Mouse (Mus musculus): ENCODE data around the gene Wee1. TPM values are rescaled to one million over a fixed set of nuclear protein-coding genes. Genes with fewer than 3 reads are reported as not detected.
"Not testable (repeated sequence)": the region's sequence is repeated elsewhere in the genome, so short reads cannot be mapped to it uniquely, and the experiment has no call there.

Gene Wee1
- total RNA-seq, 2 experiments from 2014 or later: 15.8 to 19.5 TPM

DNA sequence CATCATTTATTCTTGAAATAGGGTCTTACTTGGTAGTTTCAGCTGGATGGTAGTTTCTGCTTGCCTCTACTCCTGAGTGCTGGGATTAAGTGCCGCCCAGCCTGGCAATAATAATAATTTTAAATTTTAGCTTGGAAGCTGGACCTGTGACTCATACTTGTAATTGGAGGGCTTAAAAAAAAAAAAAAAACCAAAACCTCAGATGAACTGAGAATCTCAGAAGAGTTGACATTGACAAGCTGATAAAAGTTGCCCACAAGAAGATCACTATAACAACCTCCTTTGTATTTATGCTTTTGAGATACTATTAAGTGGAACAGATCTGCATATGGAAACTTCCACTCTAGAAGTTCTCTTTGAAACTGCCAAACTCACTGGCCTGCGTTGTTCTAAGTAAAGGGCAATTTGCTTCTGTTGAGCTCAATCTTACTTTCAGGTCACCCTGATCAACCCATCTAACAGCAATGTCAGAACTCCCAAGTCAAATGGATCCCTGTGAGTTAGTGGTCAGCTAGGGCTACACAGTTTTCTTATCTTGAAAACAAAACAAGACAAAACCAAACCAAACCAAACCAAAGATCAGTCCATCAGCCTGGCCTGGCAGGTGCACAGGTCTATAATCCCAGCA, 1.6 kb upstream of the Wee1 start:
- intact Hi-C loops (cut with DNase I): no loop called here
- DNase-seq (ENCODE audit: low spot score in 2 of 2): no peak

DNA sequence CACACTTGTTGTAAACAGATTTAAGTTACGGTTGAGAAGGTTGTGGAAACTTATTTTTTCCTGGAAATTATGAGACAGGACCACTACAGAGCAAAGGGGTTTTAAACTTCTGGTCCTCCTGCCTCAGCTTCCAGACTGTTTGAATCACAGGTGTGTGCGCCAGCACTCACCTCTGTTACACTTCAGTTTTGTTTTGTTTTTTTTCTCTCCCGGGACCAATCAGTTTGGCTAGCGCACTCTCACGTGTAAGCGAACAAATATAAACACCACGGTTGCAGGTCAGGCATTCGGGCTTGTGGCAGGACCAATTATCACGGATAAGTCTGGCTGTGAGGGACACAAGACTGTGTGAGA, 707 bp upstream of the Wee1 start:
- intact Hi-C loops (cut with DNase I): no loop called here
- no peak for DNase-seq (ENCODE audit: low spot score in 2 of 2)

DNA sequence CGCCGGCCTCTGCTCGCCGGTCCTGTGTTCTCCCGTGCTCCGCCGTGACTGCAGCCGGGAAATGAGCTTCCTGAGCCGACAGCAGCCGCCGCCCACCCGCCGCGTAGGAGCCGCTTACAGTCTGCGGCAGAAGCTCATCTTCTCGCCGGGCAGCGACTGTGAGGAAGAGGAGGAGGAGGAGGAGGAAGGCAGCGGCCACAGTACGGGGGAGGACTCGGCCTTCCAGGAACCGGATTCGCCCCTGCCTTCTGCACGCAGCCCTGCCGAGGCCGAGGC, 381 bp downstream of the Wee1 start:
- peak; percentile 56 to 62 for DNase-seq (ENCODE audit: low spot score in 2 of 2)
- intact Hi-C loops (cut with DNase I): no loop called here

DNA sequence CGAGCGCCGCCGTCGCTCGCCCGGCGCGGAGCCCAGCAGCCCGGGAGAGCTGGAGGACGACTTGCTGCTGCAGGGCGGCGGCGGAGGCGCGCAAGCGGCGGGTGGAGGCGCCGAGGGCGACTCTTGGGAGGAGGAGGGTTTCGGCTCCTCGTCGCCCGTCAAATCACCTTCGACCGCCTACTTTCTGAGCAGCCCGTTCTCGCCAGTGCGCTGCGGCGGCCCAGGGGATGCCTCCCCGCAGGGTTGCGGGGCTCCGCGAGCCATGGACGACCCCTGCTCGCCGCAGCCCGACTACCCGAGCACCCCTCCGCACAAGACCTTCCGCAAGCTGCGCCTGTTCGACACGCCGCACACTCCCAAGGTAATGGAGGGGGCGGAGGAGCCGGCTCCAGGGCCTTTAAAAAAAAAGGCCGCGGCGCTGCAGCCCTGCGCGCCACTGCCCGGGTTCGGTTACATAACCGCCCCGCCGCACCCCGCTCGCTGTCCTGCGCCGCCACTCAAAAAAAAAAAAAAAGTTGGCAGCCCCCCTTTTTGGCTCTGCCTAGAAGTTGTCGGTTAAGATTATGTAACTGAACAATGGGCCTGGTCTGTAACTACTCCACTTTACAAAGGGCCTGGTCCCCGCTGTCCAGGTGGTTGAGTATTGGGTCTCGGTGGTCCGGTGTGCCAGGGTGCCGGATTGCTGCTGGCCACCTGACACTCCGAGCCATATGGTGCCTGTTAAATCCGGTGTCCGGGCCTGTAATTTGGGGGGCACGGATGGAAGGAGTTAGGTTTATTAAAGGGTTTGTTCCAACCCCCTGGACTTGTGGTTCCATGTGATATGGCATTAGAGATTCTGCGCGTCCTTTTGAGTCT, 948 bp downstream of the Wee1 start:
- intact Hi-C loops (cut with DNase I): no loop called here
- peak; percentile 44 for DNase-seq (ENCODE audit: low spot score in 2 of 2)

DNA sequence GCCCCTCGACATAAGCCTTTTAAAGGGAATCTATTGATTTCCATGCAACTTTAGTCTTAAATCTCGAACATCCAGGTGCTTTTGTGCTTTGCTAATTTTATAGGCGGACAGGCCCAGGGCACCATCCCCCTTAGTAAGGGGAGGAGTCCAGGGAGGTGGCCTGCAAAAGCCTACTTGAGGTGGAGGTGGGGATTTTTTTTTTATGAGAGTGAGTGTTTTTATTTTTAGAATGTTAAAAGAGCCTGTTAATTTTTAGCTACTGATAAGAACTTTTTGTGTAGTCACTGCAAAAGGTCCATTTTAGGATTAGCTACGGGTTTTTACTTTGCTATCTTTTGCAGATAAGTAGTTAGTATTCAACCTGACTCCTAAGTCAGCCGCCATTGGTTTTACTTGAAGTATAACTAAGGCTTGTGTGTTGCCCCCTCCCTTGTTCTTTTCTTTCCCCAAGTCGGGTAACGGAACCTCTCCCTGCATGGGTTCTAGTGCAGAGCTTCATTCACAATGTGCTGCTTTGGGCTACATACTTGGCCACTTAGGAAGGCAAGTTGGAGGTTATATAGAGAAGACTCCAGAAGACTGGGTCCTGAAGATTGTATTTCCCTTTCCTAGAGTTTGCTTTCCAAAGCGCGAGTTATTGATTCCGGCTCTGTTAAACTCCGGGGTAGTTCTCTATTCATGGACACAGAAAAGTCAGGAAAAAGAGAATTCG, 2.2 kb downstream of the Wee1 start:
- intact Hi-C loops (cut with DNase I): no loop called here
- DNase-seq (ENCODE audit: low spot score in 2 of 2): no peak

DNA sequence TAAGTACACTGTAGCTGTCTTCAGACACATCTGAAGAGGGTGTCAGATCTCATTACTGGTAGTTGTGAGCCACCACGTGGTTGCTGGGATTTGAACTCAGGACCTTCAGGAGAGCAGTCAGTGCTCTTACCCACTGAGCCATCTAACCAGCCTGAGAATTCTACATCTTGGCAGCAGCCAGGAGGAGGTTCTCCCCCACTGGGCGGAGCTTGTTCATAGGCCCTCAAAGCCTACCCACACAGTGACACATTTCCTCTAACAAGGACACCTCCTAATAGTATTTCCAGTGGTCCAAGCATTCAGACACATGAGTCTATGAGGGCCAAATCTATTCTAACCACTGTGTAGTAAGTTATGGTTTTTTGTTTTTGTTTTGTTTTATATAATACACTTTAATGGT, 6.7 kb downstream of the Wee1 start:
- no peak for DNase-seq (ENCODE audit: low spot score in 2 of 2)
- intact Hi-C loops (cut with DNase I): no loop called here

DNA sequence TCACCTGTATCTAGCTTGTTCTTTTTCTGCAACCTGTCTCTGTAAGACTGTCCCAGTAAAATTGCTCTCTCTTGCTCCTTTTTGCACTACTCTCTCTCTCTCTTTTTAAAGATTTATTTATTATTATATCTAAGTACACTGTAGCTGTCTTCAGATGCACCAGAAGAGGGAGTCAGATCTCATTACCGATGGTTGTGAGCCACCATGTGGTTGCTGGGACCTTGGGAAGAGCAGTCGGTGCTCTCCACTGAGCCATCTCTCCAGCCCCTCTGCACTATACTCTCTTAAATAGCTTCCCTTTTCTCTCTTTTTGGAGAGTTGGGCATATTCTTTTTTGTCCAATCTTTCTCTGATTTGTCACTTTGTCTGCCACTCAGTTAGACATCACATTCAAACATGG, 10.4 kb downstream of the Wee1 start:
- DNase-seq (ENCODE audit: low spot score in 2 of 2); intact Hi-C loops (cut with DNase I): not testable (repeated sequence)

DNA sequence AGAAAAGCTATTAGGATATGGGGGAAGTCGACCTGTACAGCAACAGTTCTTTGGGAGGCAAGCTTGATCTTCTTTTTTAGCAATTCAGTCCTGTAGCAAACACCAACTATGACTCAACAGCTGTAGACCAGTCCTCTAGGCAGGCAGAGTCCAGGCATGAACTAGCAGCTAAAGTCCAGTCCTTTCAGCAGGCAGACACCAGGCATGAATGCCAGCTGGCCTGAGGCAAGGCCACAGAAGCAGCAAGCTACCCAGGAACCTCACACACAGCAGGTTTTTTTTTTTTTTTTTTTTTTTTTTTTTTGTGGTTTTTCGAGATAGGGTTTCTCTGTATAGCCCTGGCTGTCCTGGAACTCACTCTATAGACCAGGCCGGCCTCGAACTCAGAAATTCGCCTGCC, 12.1 kb downstream of the Wee1 start:
- intact Hi-C loops (cut with DNase I): no loop called here
- no peak for DNase-seq (ENCODE audit: low spot score in 2 of 2)

DNA sequence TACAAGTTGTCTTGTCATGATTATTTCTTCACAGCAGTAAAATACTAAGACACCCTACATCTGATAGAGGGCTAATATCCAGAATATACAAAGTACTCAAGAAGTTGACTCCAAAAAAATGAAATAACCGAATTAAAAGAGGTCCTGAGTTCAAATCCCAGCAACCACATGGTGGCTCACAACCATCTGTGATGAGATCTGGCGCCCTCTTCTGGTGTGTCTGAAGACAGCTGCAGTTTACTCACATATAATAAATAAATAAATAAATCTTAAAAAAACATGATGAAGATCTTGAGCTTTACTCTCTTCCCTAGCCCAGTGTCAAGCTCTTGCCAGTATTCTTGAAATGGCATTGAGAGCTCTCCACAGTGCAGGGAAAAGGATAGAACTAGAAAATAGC, 16.7 kb downstream of the Wee1 start:
- intact Hi-C loops (cut with DNase I): no loop called here
- no peak for DNase-seq (ENCODE audit: low spot score in 2 of 2)

DNA sequence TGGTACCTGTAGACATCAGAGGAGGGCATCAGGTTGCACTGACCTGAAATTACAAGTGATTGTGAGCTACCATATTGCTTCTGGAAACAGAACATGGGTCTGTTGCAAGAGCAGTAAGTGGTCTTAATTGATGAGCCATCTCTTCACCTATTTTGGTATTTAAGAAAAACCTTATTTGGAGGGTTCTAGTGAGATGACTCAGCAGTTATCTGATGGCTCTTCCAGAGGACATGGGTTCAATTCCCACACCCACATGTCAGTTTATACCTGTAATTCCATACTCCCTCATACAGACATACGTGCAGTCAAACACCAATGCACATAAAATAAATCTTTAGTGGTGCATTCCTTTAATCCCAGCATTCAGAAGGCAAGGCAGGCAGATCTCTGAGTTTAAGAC, 22.0 kb downstream of the Wee1 start:
- no peak for DNase-seq (ENCODE audit: low spot score in 2 of 2)
- intact Hi-C loops (cut with DNase I): no loop called here

DNA sequence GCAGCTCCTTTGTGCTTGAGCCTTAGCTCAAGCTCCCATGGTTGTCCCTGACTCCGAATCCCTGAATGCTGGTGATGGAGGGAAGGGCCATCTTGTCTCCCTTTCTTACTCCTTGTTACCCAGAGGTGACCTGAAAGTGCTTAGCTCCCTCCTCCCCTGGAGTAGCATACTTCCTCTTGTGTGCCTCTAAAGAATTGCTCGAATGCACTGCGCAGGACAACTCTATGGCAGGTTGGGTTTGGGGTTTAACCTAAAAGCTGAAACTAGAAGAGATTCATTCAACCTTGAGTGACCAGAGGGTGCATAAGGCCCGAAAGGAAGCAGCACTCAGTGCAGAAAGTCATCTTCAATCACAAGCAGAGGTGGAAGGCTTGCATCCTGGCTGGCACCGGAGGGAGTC, 31.0 kb downstream of the Wee1 start:
- intact Hi-C loops (cut with DNase I): no loop called here
- DNase-seq (ENCODE audit: low spot score in 2 of 2): no peak

DNA sequence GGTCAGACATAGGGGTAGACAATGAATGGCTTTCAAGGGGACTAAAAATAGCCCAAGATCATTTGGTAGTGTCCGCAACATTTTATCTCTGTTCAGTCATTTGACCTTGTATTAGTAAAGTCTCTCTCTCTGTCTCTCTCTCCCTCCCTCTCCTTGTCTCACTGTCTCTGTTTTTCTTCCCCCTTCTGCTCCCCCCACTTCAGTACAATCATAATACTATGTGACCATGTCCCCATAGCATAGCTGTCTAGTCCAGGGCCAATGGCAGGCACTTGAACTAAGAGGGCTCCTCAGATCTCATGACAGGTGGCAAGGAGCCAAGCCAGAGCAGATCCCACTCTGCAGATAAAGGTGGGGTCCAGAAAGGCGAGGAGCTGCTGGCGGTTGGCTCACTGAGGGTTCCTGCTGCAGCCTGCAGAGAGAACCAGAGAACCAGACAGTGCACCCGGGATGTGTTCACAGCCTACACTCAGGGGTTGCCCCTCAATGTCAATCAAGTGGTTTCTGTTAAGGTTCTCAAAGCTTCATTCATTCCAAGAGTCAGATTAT, 34.9 kb downstream of the Wee1 start:
- intact Hi-C loops (cut with DNase I): no loop called here
- no peak for DNase-seq (ENCODE audit: low spot score in 2 of 2)

DNA sequence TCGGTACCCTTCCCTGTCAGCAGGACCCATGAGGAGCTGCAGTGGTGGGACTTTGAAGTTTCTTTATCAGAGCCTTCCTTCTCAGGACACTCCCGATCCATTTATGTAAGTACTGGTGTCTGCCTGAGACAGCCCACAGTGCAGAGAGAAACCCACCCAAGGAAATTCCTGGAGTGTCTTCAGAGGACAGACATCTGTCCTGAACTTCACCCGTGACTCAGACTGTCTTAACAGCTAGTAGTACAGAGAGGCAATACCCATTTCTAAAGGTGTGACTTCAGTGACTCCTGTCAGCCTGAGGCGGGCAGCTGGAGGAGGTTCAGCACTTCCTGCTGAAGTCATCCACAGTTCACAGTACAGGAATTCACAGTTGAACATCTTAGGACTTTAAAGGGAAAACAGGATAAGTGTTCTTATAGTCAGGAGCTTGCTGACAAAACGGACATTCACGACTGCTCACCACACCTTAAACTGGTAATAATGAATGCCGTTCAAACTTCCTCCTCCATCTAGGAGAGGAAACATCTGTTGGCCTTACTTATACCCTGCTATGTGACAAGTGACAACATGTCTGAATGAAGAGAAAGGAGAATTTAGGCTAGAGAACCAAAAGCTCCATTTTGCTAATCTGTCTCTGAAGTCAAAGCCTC, 35.5 kb downstream of the Wee1 start:
- DNase-seq (ENCODE audit: low spot score in 2 of 2): no peak
- intact Hi-C loops (cut with DNase I): no loop called here

DNA sequence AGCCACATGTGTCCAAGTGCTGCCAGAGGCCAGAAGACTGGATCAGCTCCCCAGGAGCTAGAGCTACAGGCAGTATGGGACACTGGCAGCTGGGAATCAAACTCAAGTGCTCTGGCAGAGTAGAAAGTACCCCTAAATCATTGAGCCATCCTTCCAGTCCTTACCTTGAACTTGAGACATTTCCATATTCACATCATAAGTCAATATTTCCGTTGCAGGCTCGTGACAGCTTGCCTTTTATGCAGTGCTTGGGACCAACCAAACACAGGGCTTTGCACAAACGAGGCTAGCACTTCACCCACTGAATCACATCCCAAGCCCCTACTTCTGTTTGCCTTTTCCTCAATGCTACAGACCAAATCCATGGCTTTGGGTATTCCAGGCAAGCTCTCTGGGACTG, 36.2 kb downstream of the Wee1 start:
- no peak for DNase-seq (ENCODE audit: low spot score in 2 of 2)
- intact Hi-C loops (cut with DNase I): no loop called here

DNA sequence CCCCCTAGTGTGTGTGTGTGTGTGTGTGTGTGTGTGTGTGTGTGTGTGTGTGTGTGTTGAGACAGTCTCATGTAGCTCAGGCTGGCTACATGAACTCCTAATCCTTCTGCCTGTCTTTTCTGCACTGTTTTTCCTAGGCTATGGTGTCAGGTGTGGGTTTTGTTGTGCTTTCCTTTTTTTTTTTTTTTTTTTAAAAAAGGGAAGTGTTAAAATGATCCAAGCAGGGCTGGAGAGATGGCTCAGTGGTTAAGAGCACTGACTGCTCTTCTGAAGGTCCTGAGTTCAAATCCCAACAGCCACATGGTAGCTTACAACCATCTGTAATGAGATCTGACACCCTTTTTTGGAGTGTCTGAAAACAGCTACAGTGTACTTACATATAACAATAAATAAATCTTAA, 38.3 kb downstream of the Wee1 start:
- DNase-seq (ENCODE audit: low spot score in 2 of 2): not testable (repeated sequence)
- intact Hi-C loops (cut with DNase I): loop anchor here (10.0 kb wide), 1 partner anchor 275 kb away; no protein-coding TSS in a partner anchor

DNA sequence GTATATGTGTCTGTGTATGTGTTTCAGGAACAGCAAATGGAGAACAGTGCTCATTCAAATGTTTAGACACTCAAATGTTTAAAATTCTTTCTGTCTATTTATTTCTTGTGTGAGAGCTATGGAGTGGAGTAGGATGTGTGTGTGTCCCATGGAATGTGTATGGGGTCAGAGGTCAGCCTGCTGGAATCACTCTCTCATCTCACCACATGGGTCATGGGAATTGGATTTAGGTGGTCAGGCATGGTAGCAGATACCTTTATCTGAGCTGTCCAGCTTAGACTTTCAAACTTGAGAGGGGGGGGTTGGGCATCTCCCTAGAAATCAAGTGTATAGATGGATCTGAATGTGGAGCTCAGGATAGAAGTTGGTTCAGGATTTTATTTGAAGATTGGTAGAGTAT, 38.8 kb downstream of the Wee1 start:
- intact Hi-C loops (cut with DNase I): loop anchor here (10.0 kb wide), 1 partner anchor 274 kb away; no protein-coding TSS in a partner anchor

DNA sequence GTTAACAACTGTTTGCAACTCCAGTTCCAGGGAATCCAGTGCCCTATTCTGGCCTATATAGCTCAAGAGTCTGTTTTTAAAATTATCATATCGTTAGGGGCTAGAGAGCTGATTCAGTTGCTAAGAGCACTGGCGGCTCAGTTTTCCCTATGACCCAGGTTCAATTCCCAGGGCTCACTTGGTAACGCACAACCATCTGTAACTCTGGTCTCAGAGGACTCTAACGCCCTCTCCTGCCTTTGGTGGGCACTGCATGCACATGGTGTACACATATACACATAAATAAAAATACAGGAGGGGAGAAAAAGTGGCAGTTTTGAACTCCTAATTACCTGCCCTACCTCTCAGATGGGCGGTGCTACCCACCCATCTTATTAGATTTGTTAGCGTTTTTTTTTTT, 41.2 kb downstream of the Wee1 start:
- intact Hi-C loops (cut with DNase I): loop anchor here (10.0 kb wide), 1 partner anchor 272 kb away; no protein-coding TSS in a partner anchor
- no peak for DNase-seq (ENCODE audit: low spot score in 2 of 2)

More for the DNA sequence above, 38.8 kb downstream of the Wee1 start:
- DNase-seq (ENCODE audit: low spot score in 2 of 2): no peak

DNA sequence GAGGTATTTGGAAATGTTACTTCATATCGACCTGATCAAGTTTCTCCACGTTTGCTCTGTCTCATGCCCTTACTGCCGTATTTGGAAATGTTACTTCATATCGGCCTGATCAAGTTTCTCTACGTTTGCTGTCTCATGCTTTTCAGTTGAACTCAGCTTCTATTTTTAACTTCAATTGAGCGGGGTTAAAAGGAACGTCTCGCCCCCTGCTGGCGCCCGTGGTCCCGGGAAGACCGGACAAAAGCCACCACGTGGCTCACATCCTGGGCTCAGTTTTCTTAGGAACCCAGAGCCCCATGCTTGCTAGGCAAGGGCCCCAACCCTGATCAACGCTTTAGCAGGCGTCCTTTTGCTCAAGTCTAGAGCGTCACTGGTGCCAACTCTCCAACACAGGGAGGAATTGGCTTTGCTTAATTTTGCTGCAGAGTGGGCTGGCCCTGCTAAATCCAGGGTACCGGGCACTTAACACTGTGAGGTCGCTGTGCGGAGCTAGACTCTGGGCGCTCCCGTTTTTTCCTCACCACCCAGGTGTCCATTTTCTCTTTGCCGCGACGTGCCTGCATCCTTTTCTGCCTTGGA, 42.3 kb downstream of the Wee1 start:
- DNase-seq (ENCODE audit: low spot score in 2 of 2): peak; percentile 75 to 79
- intact Hi-C loops (cut with DNase I): loop anchor here (1.0 to 10.0 kb wide), 2 partner anchors 102 to 271 kb away; no protein-coding TSS in a partner anchor

DNA sequence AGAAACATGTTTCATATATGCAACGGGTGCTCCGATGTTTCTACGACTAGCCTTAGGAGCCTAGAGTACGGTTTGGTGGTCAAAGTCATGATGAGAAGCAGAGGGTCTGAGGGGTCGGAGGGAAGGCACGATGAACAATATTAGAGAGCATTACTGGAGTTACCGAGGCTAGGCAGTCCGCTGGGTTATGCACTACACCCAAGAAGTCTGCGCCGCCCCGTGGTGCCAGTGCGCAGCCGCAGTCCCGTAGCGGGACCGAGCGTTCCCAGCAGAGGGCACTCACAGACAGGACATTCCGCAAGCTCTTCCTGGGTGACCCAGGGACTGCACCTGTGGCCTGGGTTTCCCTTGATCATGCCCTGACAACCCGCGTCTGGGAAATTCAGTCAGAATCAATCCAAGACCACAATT, 42.9 kb downstream of the Wee1 start:
- intact Hi-C loops (cut with DNase I): loop anchor here (1.0 to 10.0 kb wide), 3 partner anchors 102 to 468 kb away; no protein-coding TSS in a partner anchor
- peak; percentile 90 to 93 for DNase-seq (ENCODE audit: low spot score in 2 of 2)

All from left cerebral cortex, postnatal 14 days (tissue).